Mouse (Mus musculus): Measurements from ENCODE around the gene Elp4.

- no peak for TF ChIP-seq POLR2A (IDR thresholded peaks at IDR 0.05; ENCODE audit: low read depth, low read length)
- TF ChIP-seq CTCF (IDR thresholded peaks at IDR 0.05; ENCODE audit: borderline replicate concordance, insufficient read depth, low read length): no peak
Measured at GRCm38 (mm10) chr2:105673054-105673453, 231.3 kb downstream of the Elp4 start.

All from embryonic fibroblast, embryonic 13.5 days (primary cell).